Mouse (Mus musculus): ENCODE measurements at regions not wholly inside any gene's neighbourhood (a gene's known extent, or its start where the extent isn't known, plus 50 kb on each side); places are given as distances from the start of the nearest gene placed in this dataset.

GRCm38 (mm10) chr14:76290401-76291018 lies 124.3 kb upstream of the Tsc22d1 start:
- H3K9me3 ChIP-seq (ENCODE audit: control insufficient read depth, insufficient read depth, low read depth, low read length) = no peaks in the 10 kb centered on the region
- TF ChIP-seq ZNF384 (IDR thresholded peaks at IDR 0.05; ENCODE audit: low read depth, low read length) (no peak), MAFK (IDR thresholded peaks at IDR 0.05; ENCODE audit: insufficient read depth, low read depth, low read length) (no peak), HCFC1 (IDR thresholded peaks at IDR 0.05; ENCODE audit: borderline replicate concordance, insufficient read depth, low read length) (no peak), ZC3H11A (IDR thresholded peaks at IDR 0.05; ENCODE audit: borderline replicate concordance, low read depth, low read length) (no peak), CHD2 (IDR thresholded peaks at IDR 0.05; ENCODE audit: low read depth, low read length) (no peak)
- in situ Hi-C loops (cut with MboI; ENCODE audit: low sequenced_read_pairs in 2 of 2, unreplicated experiment in 2 of 2) = no loop called here
- H3K9ac ChIP-seq (ENCODE audit: insufficient read depth, low read depth, low read length, poor library complexity, severe bottlenecking) = no peak overlapping the region
- H3K27ac ChIP-seq (ENCODE audit: insufficient read depth, low read depth, low read length, poor library complexity, severe bottlenecking) = no peak overlapping the region
- H3K4me3 ChIP-seq (ENCODE audit: insufficient read depth in 1 of 2, low read depth in 1 of 2, low read length in 2 of 2, poor library complexity in 1 of 2, severe bottlenecking in 1 of 2) = no peak overlapping the region
- no peaks in the 10 kb centered on the region for H3K4me1 ChIP-seq (ENCODE audit: control insufficient read depth in 2 of 2, insufficient read depth in 2 of 2, low read length in 2 of 2, poor library complexity in 1 of 2)
- DNase-seq (ENCODE audit: low read depth, low spot score) = no peak
- no peaks in the 10 kb centered on the region for H3K36me3 ChIP-seq (ENCODE audit: control insufficient read depth, insufficient read depth, low read length, poor library complexity, severe bottlenecking)

GRCm38 (mm10) chr14:76292211-76292610 lies 122.5 kb upstream of the Tsc22d1 start:
- no peak overlapping the region for H3K4me3 ChIP-seq (ENCODE audit: insufficient read depth in 1 of 2, low read depth in 1 of 2, low read length in 2 of 2, poor library complexity in 1 of 2, severe bottlenecking in 1 of 2)
- H3K4me1 ChIP-seq (ENCODE audit: control insufficient read depth in 2 of 2, insufficient read depth in 2 of 2, low read length in 2 of 2, poor library complexity in 1 of 2) = no peaks in the 10 kb centered on the region
- no peak for DNase-seq (ENCODE audit: low read depth, low spot score)
- H3K9me3 ChIP-seq (ENCODE audit: control insufficient read depth, insufficient read depth, low read depth, low read length) = no peaks in the 10 kb centered on the region
- H3K9ac ChIP-seq (ENCODE audit: insufficient read depth, low read depth, low read length, poor library complexity, severe bottlenecking) = no peak overlapping the region
- in situ Hi-C loops (cut with MboI; ENCODE audit: low sequenced_read_pairs in 2 of 2, unreplicated experiment in 2 of 2) = no loop called here
- H3K27ac ChIP-seq (ENCODE audit: insufficient read depth, low read depth, low read length, poor library complexity, severe bottlenecking) = no peak overlapping the region
- no peak for TF ChIP-seq ZNF384 (IDR thresholded peaks at IDR 0.05; ENCODE audit: low read depth, low read length)
- H3K36me3 ChIP-seq (ENCODE audit: control insufficient read depth, insufficient read depth, low read length, poor library complexity, severe bottlenecking) = no peaks in the 10 kb centered on the region

GRCm38 (mm10) chr14:76295411-76296169 lies 119.2 kb upstream of the Tsc22d1 start:
- Histone ChIP-seq H3K4me1 (ENCODE audit: control insufficient read depth in 2 of 2, insufficient read depth in 2 of 2, low read length in 2 of 2, poor library complexity in 1 of 2) (no peaks in the 10 kb centered on the region), H3K27ac (ENCODE audit: insufficient read depth, low read depth, low read length, poor library complexity, severe bottlenecking) (no peak overlapping the region), H3K9ac (ENCODE audit: insufficient read depth, low read depth, low read length, poor library complexity, severe bottlenecking) (no peak overlapping the region), H3K9me3 (ENCODE audit: control insufficient read depth, insufficient read depth, low read depth, low read length) (no peaks in the 10 kb centered on the region), H3K4me3 (ENCODE audit: insufficient read depth in 1 of 2, low read depth in 1 of 2, low read length in 2 of 2, poor library complexity in 1 of 2, severe bottlenecking in 1 of 2) (no peak overlapping the region), H3K36me3 (ENCODE audit: control insufficient read depth, insufficient read depth, low read length, poor library complexity, severe bottlenecking) (no peaks in the 10 kb centered on the region)
- TF ChIP-seq CHD2 (IDR thresholded peaks at IDR 0.05; ENCODE audit: low read depth, low read length) (no peak), ZNF384 (IDR thresholded peaks at IDR 0.05; ENCODE audit: low read depth, low read length) (no peak), ZC3H11A (IDR thresholded peaks at IDR 0.05; ENCODE audit: borderline replicate concordance, low read depth, low read length) (no peak), MAFK (IDR thresholded peaks at IDR 0.05; ENCODE audit: insufficient read depth, low read depth, low read length) (no peak), HCFC1 (IDR thresholded peaks at IDR 0.05; ENCODE audit: borderline replicate concordance, insufficient read depth, low read length) (no peak)
- in situ Hi-C loops (cut with MboI; ENCODE audit: low sequenced_read_pairs in 2 of 2, unreplicated experiment in 2 of 2) = no loop called here
- DNase-seq (ENCODE audit: low read depth, low spot score) = no peak

GRCm38 (mm10) chr14:76297864-76298263 lies 116.9 kb upstream of the Tsc22d1 start:
- no peak overlapping the region for H3K9ac ChIP-seq (ENCODE audit: insufficient read depth, low read depth, low read length, poor library complexity, severe bottlenecking)
- in situ Hi-C loops (cut with MboI; ENCODE audit: low sequenced_read_pairs in 2 of 2, unreplicated experiment in 2 of 2) = no loop called here
- no peaks in the 10 kb centered on the region for H3K9me3 ChIP-seq (ENCODE audit: control insufficient read depth, insufficient read depth, low read depth, low read length)
- TF ChIP-seq HCFC1 (IDR thresholded peaks at IDR 0.05; ENCODE audit: borderline replicate concordance, insufficient read depth, low read length) (no peak), CHD2 (IDR thresholded peaks at IDR 0.05; ENCODE audit: low read depth, low read length) (no peak), MAFK (IDR thresholded peaks at IDR 0.05; ENCODE audit: insufficient read depth, low read depth, low read length) (no peak), ZC3H11A (IDR thresholded peaks at IDR 0.05; ENCODE audit: borderline replicate concordance, low read depth, low read length) (no peak), ZNF384 (IDR thresholded peaks at IDR 0.05; ENCODE audit: low read depth, low read length) (no peak)
- H3K27ac ChIP-seq (ENCODE audit: insufficient read depth, low read depth, low read length, poor library complexity, severe bottlenecking) = no peak overlapping the region
- no peak for DNase-seq (ENCODE audit: low read depth, low spot score)
- no peaks in the 10 kb centered on the region for H3K4me1 ChIP-seq (ENCODE audit: control insufficient read depth in 2 of 2, insufficient read depth in 2 of 2, low read length in 2 of 2, poor library complexity in 1 of 2)
- H3K4me3 ChIP-seq (ENCODE audit: insufficient read depth in 1 of 2, low read depth in 1 of 2, low read length in 2 of 2, poor library complexity in 1 of 2, severe bottlenecking in 1 of 2) = no peak overlapping the region
- H3K36me3 ChIP-seq (ENCODE audit: control insufficient read depth, insufficient read depth, low read length, poor library complexity, severe bottlenecking) = no peaks in the 10 kb centered on the region
